In genomic region chr19:34897082-34897965, GRCm38 (mm10) we compare ENCODE assay signal across 21 mouse cellular contexts. TPM values are rescaled to one million over a fixed set of nuclear protein-coding genes. Genes with fewer than 3 reads are reported as not detected.
A peak's percentile ranks its signal among the peaks of the same experiment; 100 is the strongest.
DNase-seq lines count a peak whose midpoint lies in the region; TF ChIP-seq lines count a peak whose summit lies in the region.
"Had no signal": no experiment of that assay in that cellular context is flagged by ENCODE, and none has a peak within 500 bp of the region (broad histone marks: within the 10 kb centered on the region; RNA-seq: fewer than 3 reads in every experiment).

No protein-coding gene starts in this region.

- H3K4me3 ChIP-seq in gastrocnemius, adult 2 months = no peak overlapping the region
- H3K4me3 ChIP-seq: embryonic facial prominence, embryonic 13.5 days; erythroblast, embryonic 14.5 days; forebrain, embryonic 15.5 days; heart, adult 2 months; hindbrain, embryonic 12.5 days; left cerebral cortex, adult 2 months; liver, embryonic 13.5 days; midbrain, embryonic 12.5 days had no signal

- no peak for TF ChIP-seq CTCF in gastrocnemius, adult 2 months (IDR thresholded peaks at IDR 0.05)

- intact Hi-C loops in gastrocnemius, adult 2 months (cut with DNase I) = no loop called here

- DNase-seq in adrenal gland, postnatal 14 days = peak; percentile 24
- DNase-seq in adrenal gland, postnatal 4 days (ENCODE audit: low spot score in 2 of 2) = no peak
- peak; percentile 70 for DNase-seq in ovary, adult 18-20 months (ENCODE audit: low spot score)
- DNase-seq in ovary, postnatal 14 days (ENCODE audit: low spot score) = no peak
- DNase-seq in lung, postnatal 10 days = peak; percentile 71
- DNase-seq in testis, postnatal 10 days (ENCODE audit: low spot score) = peak; percentile 82
- DNase-seq in gastrocnemius, adult 2 months = no peak
- no peak for DNase-seq in thymus, postnatal 10 days (ENCODE audit: low spot score in 2 of 2)
- DNase-seq: cerebellum, adult 11-12 months; cerebellum, postnatal 25 days; embryo, embryonic 11 days; gastrocnemius, postnatal 25 days; heart, adult 2 months; liver, embryonic 13.5 days; thymus, adult 18-20 months had no signal

- H3K27ac ChIP-seq in gastrocnemius, adult 2 months = no peak overlapping the region
- H3K27ac ChIP-seq: embryonic facial prominence, embryonic 13.5 days; forebrain, embryonic 15.5 days; heart, adult 2 months; hindbrain, embryonic 12.5 days; left cerebral cortex, adult 2 months; liver, embryonic 13.5 days; midbrain, embryonic 12.5 days had no signal

RNA-seq across cellular contexts. Expression of gene Pank1, which starts 18.1 kb away (rescaled TPM):
- 130 and 134 TPM in 2 replicates for total RNA-seq in adrenal gland, postnatal 14 days (2021)
- 10 to 100 TPM; 27.1 to 29.7 TPM for total RNA-seq in adrenal gland, postnatal 4 days (2021)
- total RNA-seq in gastrocnemius, adult 2 months (2021) = 10 to 100 TPM; 10.7 to 26.0 TPM

RNA-seq across cellular contexts. Expression of gene Kif20b, which starts 24.8 kb away (rescaled TPM):
- 8.2 and 10.7 TPM in 2 replicates for total RNA-seq in adrenal gland, postnatal 14 days (2021)
- 10 to 100 TPM; 16.4 to 19.0 TPM for total RNA-seq in adrenal gland, postnatal 4 days (2021)
- total RNA-seq in gastrocnemius, adult 2 months (2021) = under 1 TPM; 0.11 to 0.38 TPM

Comparison
In these comparisons a context has a peak if more than half of its experiments do, and no peak if none do; other contexts are left out.
1. DNase-seq: peak in adrenal gland, postnatal 14 days (single experiment), ovary, adult 18-20 months (single experiment), lung, postnatal 10 days (single experiment) and testis, postnatal 10 days (single experiment); none in adrenal gland, postnatal 4 days (0 of 2), ovary, postnatal 14 days (single experiment), gastrocnemius, adult 2 months (single experiment) and thymus, postnatal 10 days (0 of 2).